Mouse (Mus musculus): Measurements from ENCODE around the gene Syn3. TPM values are rescaled to one million over a fixed set of nuclear protein-coding genes. Genes with fewer than 3 reads are reported as not detected.
"Not testable (repeated sequence)": the region's sequence is repeated elsewhere in the genome, so short reads cannot be mapped to it uniquely, and the experiment has no call there.

The Syn3 gene
- polyA plus RNA-seq, 1 experiment from 2014 or later: 5.9 TPM

DNA sequence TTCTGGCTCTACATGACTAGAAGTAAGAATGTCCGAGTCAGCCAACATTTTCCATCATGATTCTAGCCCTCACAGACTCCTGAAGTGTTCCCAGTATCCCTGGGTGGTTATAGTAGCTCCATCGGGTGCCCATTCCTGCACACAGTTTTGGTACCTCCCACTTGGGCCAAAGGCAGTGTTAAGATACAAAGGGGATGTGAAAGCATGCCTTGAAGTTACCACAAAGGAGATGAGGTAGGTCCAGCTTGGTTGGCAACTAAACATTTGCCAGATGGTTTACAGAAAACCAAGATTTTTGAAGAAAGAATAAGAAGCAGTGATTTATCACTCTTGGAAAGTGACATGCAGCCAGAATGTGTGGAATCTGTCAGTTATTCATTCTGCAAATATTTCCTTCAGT, 53.5 kb downstream of the Syn3 start:
- H3K27me3 ChIP-seq (ENCODE audit: insufficient read depth, low read length): no peaks in the 10 kb centered on the region
- no peak overlapping the region for H3K27ac ChIP-seq
- no peak overlapping the region for H3K4me3 ChIP-seq (replicated peaks; ENCODE audit: low read depth, low read length)
- ATAC-seq (replicated peaks; ENCODE audit: low FRiP score, low read depth) (no peak), DNase-seq (ENCODE audit: low spot score) (no peak)
- no peak for TF ChIP-seq CTCF (IDR thresholded peaks at IDR 0.05; ENCODE audit: low read depth)
- no peak overlapping the region for H3K4me2 ChIP-seq (ENCODE audit: low read length)
- no peak overlapping the region for H3K9ac ChIP-seq (ENCODE audit: low read depth, low read length)
- H3K9me3 ChIP-seq (replicated peaks; ENCODE audit: low read length): no peaks in the 10 kb centered on the region
- no peaks in the 10 kb centered on the region for H3K4me1 ChIP-seq (replicated peaks; ENCODE audit: insufficient read depth, low read length)
- no peaks in the 10 kb centered on the region for H3K36me3 ChIP-seq (ENCODE audit: insufficient read depth, low read length)
- 66% methylated on average over 2 of the region's 2 CpGs for WGBS

DNA sequence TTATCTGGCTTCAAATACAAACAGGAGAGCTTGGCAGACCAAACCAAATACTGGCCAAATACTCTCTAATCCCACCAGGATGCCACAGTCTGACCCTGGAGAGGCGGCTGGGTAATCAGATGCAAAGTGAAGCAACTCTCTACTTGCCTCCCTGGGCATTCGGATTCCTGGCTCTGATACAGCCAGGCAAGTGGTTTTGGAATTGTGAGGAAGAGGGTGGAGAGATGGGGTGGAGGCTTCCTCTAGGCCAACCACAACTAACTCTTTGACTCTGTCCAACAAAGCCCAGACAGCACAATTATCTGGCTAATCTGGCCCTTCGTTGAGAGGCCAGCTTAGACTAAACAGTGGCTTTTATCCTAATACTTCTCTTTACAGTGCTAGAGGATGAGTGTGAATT, 54.0 kb downstream of the Syn3 start:
- Histone ChIP-seq H3K27ac (no peak overlapping the region), H3K9me3 (replicated peaks; ENCODE audit: low read length) (no peaks in the 10 kb centered on the region), H3K36me3 (ENCODE audit: insufficient read depth, low read length) (no peaks in the 10 kb centered on the region), H3K27me3 (ENCODE audit: insufficient read depth, low read length) (no peaks in the 10 kb centered on the region), H3K4me3 (replicated peaks; ENCODE audit: low read depth, low read length) (no peak overlapping the region), H3K4me1 (replicated peaks; ENCODE audit: insufficient read depth, low read length) (no peaks in the 10 kb centered on the region), H3K4me2 (ENCODE audit: low read length) (no peak overlapping the region), H3K9ac (ENCODE audit: low read depth, low read length) (no peak overlapping the region)
- TF ChIP-seq CTCF (IDR thresholded peaks at IDR 0.05; ENCODE audit: low read depth): no peak
- WGBS: 74% methylated on average over 3 of the region's 3 CpGs
- ATAC-seq (replicated peaks; ENCODE audit: low FRiP score, low read depth) (no peak), DNase-seq (ENCODE audit: low spot score) (no peak)

DNA sequence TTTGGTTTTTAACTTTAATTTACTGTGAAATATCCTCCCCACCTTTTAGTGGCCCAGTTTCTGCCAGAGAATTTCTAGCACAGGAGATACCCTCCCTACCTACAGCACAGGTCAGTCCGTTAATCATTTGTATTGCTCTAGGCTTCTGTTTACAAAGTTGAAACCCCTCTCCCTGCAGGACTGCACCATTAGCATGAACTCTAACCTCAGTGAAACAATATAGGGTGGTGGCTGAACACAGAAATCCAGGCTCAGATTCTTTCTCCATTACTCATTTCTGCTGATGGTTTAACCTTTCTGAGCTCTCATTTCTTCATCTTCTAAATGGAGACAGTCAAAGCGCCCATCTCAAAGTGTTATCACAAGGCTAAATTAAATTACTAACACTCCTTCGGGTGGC, 56.9 kb downstream of the Syn3 start:
- no peak for TF ChIP-seq CTCF (IDR thresholded peaks at IDR 0.05; ENCODE audit: low read depth)
- no peak overlapping the region for H3K27ac ChIP-seq
- peak; percentile 64 for DNase-seq (ENCODE audit: low spot score)
- no peaks in the 10 kb centered on the region; the same call in 1 of the 2 replicates for H3K4me1 ChIP-seq (replicated peaks; ENCODE audit: insufficient read depth, low read length)
- no peaks in the 10 kb centered on the region for H3K36me3 ChIP-seq (ENCODE audit: insufficient read depth, low read length)
- H3K9ac ChIP-seq (ENCODE audit: low read depth, low read length): no peak overlapping the region
- H3K4me3 ChIP-seq (replicated peaks; ENCODE audit: low read depth, low read length): no peak overlapping the region
- 0 out of 2 replicates have a peak, but pooled peaks have one; percentile 68 for ATAC-seq (replicated peaks; ENCODE audit: low FRiP score, low read depth)
- no peak overlapping the region for H3K4me2 ChIP-seq (ENCODE audit: low read length)
- H3K9me3 ChIP-seq (replicated peaks; ENCODE audit: low read length): no peaks in the 10 kb centered on the region
- H3K27me3 ChIP-seq (ENCODE audit: insufficient read depth, low read length): no peaks in the 10 kb centered on the region
- WGBS: 39% methylated on average over 3 of the region's 3 CpGs

DNA sequence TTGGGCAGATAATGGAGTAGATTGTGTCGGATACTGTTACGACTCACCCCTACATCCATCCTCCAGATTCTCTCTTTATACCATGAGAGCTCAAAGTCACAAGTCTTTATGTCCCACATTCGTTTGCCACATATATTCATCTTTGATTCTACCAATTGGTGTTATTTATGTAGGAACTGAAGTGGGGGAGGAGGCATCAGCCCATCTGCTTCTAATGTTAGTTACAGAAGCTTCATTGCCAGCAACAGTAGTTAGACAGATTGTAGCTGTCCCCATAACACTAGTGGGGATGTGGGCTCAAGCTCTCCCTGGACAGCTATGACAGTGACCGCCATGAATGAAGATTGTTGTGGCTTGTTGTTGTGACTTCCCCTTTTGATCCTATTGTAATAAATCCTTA, 59.1 kb downstream of the Syn3 start:
- no peaks in the 10 kb centered on the region for H3K9me3 ChIP-seq (replicated peaks; ENCODE audit: low read length)
- no peak overlapping the region for H3K4me2 ChIP-seq (ENCODE audit: low read length)
- no peaks in the 10 kb centered on the region for H3K27me3 ChIP-seq (ENCODE audit: insufficient read depth, low read length)
- H3K4me1 ChIP-seq (replicated peaks; ENCODE audit: insufficient read depth, low read length): no peaks in the 10 kb centered on the region; the same call in 1 of the 2 replicates
- TF ChIP-seq CTCF (IDR thresholded peaks at IDR 0.05; ENCODE audit: low read depth): no peak
- ATAC-seq (replicated peaks; ENCODE audit: low FRiP score, low read depth): no peak
- no peak overlapping the region for H3K4me3 ChIP-seq (replicated peaks; ENCODE audit: low read depth, low read length)
- no peak overlapping the region for H3K27ac ChIP-seq
- no peaks in the 10 kb centered on the region for H3K36me3 ChIP-seq (ENCODE audit: insufficient read depth, low read length)
- WGBS: 86% methylated on average over 4 of the region's 4 CpGs
- no peak overlapping the region for H3K9ac ChIP-seq (ENCODE audit: low read depth, low read length)
- no peak for DNase-seq (ENCODE audit: low spot score)

DNA sequence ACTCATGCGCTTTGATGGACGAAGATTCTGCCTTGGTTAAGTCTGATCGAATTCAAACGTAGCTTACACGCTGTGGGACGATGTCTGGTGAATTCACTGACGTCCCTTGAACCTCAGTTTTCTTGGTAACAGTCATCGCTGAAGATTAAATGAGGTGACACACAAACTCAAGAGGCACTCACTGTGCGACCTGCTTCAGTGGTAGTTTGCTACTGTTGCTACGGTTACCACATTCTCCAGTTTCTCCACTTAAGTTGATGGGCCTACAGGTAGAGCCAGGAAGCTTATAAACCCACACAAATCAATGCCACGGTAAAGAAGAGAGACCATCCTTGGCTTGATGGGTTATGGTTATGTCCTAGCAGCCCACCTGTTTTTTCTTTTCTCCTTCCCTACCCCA, 61.4 kb downstream of the Syn3 start:
- H3K27ac ChIP-seq: no peak overlapping the region
- no peaks in the 10 kb centered on the region; the same call in 1 of the 2 replicates for H3K4me1 ChIP-seq (replicated peaks; ENCODE audit: insufficient read depth, low read length)
- H3K36me3 ChIP-seq (ENCODE audit: insufficient read depth, low read length): no peaks in the 10 kb centered on the region
- H3K4me2 ChIP-seq (ENCODE audit: low read length): no peak overlapping the region
- no peak overlapping the region for H3K4me3 ChIP-seq (replicated peaks; ENCODE audit: low read depth, low read length)
- H3K9me3 ChIP-seq (replicated peaks; ENCODE audit: low read length): no peaks in the 10 kb centered on the region
- no peaks in the 10 kb centered on the region for H3K27me3 ChIP-seq (ENCODE audit: insufficient read depth, low read length)
- 88% methylated on average over 11 of the region's 11 CpGs for WGBS
- no peak overlapping the region for H3K9ac ChIP-seq (ENCODE audit: low read depth, low read length)
- ATAC-seq (replicated peaks; ENCODE audit: low FRiP score, low read depth) (0 out of 2 replicates have a peak, but pooled peaks have one; percentile 13), DNase-seq (ENCODE audit: low spot score) (no peak)
- no peak for TF ChIP-seq CTCF (IDR thresholded peaks at IDR 0.05; ENCODE audit: low read depth)

DNA sequence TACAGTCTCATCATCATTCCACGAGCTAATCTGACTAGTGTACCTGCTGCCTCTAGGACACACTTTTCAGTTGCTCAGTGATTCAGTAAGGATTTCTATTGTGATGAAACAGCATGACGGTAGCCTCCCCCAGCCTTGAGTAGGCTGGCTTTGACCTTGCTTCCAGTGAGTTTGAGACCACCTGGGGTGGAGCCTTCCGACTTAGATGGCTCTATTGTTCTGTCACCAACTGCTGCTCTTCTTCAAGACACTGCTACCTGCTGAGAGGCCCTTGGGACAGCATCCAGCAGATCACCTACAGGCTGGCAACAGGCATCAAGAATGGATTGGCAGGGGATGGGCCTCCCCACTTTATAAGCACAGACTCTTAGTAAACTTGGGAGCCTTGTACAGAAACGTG, 63.7 kb downstream of the Syn3 start:
- H3K36me3 ChIP-seq (ENCODE audit: insufficient read depth, low read length); H3K27ac ChIP-seq; ATAC-seq (replicated peaks; ENCODE audit: low FRiP score, low read depth); DNase-seq (ENCODE audit: low spot score); H3K27me3 ChIP-seq (ENCODE audit: insufficient read depth, low read length); H3K4me1 ChIP-seq (replicated peaks; ENCODE audit: insufficient read depth, low read length); H3K4me3 ChIP-seq (replicated peaks; ENCODE audit: low read depth, low read length); H3K4me2 ChIP-seq (ENCODE audit: low read length); H3K9ac ChIP-seq (ENCODE audit: low read depth, low read length); H3K9me3 ChIP-seq (replicated peaks; ENCODE audit: low read length): not testable (repeated sequence)
- WGBS: 84% methylated on average over 4 of the region's 4 CpGs

DNA sequence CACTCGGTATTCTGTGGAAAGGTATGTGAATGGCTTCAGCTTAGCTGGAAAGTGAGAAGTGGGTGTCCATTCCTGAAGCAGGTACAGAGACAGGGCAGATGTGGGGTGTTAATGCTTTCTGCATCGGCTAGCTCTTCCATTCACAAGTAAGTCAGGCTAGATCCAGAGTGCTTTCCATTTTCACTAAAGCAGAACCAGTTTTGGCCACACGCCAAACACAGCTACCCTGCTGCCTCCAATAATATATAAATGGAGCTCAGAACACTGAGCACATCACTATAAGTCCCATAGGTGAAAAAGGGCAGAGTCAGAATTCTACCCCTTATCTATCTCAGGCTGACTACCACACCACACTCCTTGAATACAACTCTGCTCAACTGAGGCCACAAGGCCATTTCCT, 69.0 kb downstream of the Syn3 start:
- WGBS: 78% methylated on average over 3 of the region's 3 CpGs
- Histone ChIP-seq H3K9me3 (replicated peaks; ENCODE audit: low read length) (no peaks in the 10 kb centered on the region), H3K4me3 (replicated peaks; ENCODE audit: low read depth, low read length) (no peak overlapping the region), H3K27me3 (ENCODE audit: insufficient read depth, low read length) (no peaks in the 10 kb centered on the region), H3K4me1 (replicated peaks; ENCODE audit: insufficient read depth, low read length) (0 out of 2 replicates have a peak, but pooled peaks cover 4% of the 10 kb centered on the region), H3K27ac (no peak overlapping the region), H3K9ac (ENCODE audit: low read depth, low read length) (no peak overlapping the region), H3K4me2 (ENCODE audit: low read length) (no peak overlapping the region), H3K36me3 (ENCODE audit: insufficient read depth, low read length) (no peaks in the 10 kb centered on the region)
- ATAC-seq (replicated peaks; ENCODE audit: low FRiP score, low read depth) (no peak), DNase-seq (ENCODE audit: low spot score) (no peak)
- TF ChIP-seq CTCF (IDR thresholded peaks at IDR 0.05; ENCODE audit: low read depth): no peak

All from kidney, postnatal 0 days (tissue).